Mouse (Mus musculus): Measurements from ENCODE around the gene Ifi202b. TPM values are rescaled to one million over a fixed set of nuclear protein-coding genes. Genes with fewer than 3 reads are reported as not detected.
A peak's percentile ranks its signal among the peaks of the same experiment; 100 is the strongest.
"Not testable (repeated sequence)": the region's sequence is repeated elsewhere in the genome, so short reads cannot be mapped to it uniquely, and the experiment has no call there.

Gene Ifi202b
- total RNA-seq (2014; fragmentation: Nextera tagmentation) (not detected in 2 replicates), total RNA-seq (2017) (not detected in 2 replicates)

GRCm38 (mm10) chr1:173982694-173983305, at the start of gene Ifi202b:
Gene Ifi202b, minus strand, starts transcription at chr1:173982744.
- ATAC-seq (replicated peaks; ENCODE audit: low FRiP score, low TSS enrichment, poor library complexity, severe bottlenecking): 0 out of 2 replicates have a peak, but pooled peaks have one; percentile 41

GRCm38 (mm10) chr1:174031698-174032097, 49.2 kb upstream of the Ifi202b start, which contains the start of gene Ifi205:
Gene Ifi205, minus strand, starts transcription at chr1:174031810.
- ATAC-seq (replicated peaks; ENCODE audit: low FRiP score, low TSS enrichment, poor library complexity, severe bottlenecking): no peak

GRCm38 (mm10) chr1:174007050-174007449, 24.5 kb upstream of the Ifi202b start:
- not testable (repeated sequence) for ATAC-seq (replicated peaks; ENCODE audit: low FRiP score, low TSS enrichment, poor library complexity, severe bottlenecking)

- ATAC-seq (replicated peaks; ENCODE audit: low FRiP score, low TSS enrichment, poor library complexity, severe bottlenecking): 0 out of 2 replicates have a peak, but pooled peaks have one; percentile 10
Measured at GRCm38 (mm10) chr1:174004352-174005109, 22.0 kb upstream of the Ifi202b start.

GRCm38 (mm10) chr1:173995003-173995402, 12.5 kb upstream of the Ifi202b start:
- ATAC-seq (replicated peaks; ENCODE audit: low FRiP score, low TSS enrichment, poor library complexity, severe bottlenecking): no peak

- not testable (repeated sequence) for ATAC-seq (replicated peaks; ENCODE audit: low FRiP score, low TSS enrichment, poor library complexity, severe bottlenecking)
Measured at GRCm38 (mm10) chr1:173981038-173981437, 1.5 kb downstream of the Ifi202b start.

GRCm38 (mm10) chr1:173977622-173978021, 4.9 kb downstream of the Ifi202b start:
- no peak for ATAC-seq (replicated peaks; ENCODE audit: low FRiP score, low TSS enrichment, poor library complexity, severe bottlenecking)

- no peak for ATAC-seq (replicated peaks; ENCODE audit: low FRiP score, low TSS enrichment, poor library complexity, severe bottlenecking)
Measured at GRCm38 (mm10) chr1:173973111-173973510, 9.4 kb downstream of the Ifi202b start.

GRCm38 (mm10) chr1:173961491-173961890, 21.1 kb downstream of the Ifi202b start:
- ATAC-seq (replicated peaks; ENCODE audit: low FRiP score, low TSS enrichment, poor library complexity, severe bottlenecking): not testable (repeated sequence)

- not testable (repeated sequence) for ATAC-seq (replicated peaks; ENCODE audit: low FRiP score, low TSS enrichment, poor library complexity, severe bottlenecking)
Measured at GRCm38 (mm10) chr1:173959998-173960397, 22.5 kb downstream of the Ifi202b start.

- not testable (repeated sequence) for ATAC-seq (replicated peaks; ENCODE audit: low FRiP score, low TSS enrichment, poor library complexity, severe bottlenecking)
Measured at GRCm38 (mm10) chr1:173955839-173956527, 26.6 kb downstream of the Ifi202b start.

- ATAC-seq (replicated peaks; ENCODE audit: low FRiP score, low TSS enrichment, poor library complexity, severe bottlenecking): no peak
Measured at GRCm38 (mm10) chr1:173955071-173955796, 27.3 kb downstream of the Ifi202b start.

GRCm38 (mm10) chr1:173953563-173953962, 29.0 kb downstream of the Ifi202b start:
- ATAC-seq (replicated peaks; ENCODE audit: low FRiP score, low TSS enrichment, poor library complexity, severe bottlenecking): no peak

- ATAC-seq (replicated peaks; ENCODE audit: low FRiP score, low TSS enrichment, poor library complexity, severe bottlenecking): 0 out of 2 replicates have a peak, but pooled peaks have one; percentile 34
Measured at GRCm38 (mm10) chr1:173949044-173949443, 33.5 kb downstream of the Ifi202b start.

GRCm38 (mm10) chr1:173942780-173943066, 39.8 kb downstream of the Ifi202b start:
- ATAC-seq (replicated peaks; ENCODE audit: low FRiP score, low TSS enrichment, poor library complexity, severe bottlenecking): not testable (repeated sequence)

- ATAC-seq (replicated peaks; ENCODE audit: low FRiP score, low TSS enrichment, poor library complexity, severe bottlenecking): peak; percentile 75
Measured at GRCm38 (mm10) chr1:173941924-173942779, 40.4 kb downstream of the Ifi202b start, which contains the start of the genes Mndal and Ifi203. Gene Mndal, minus strand, starts transcription at chr1:173942491. Gene Ifi203, minus strand, starts transcription at chr1:173942672.

GRCm38 (mm10) chr1:173941522-173941921, 41.0 kb downstream of the Ifi202b start:
- ATAC-seq (replicated peaks; ENCODE audit: low FRiP score, low TSS enrichment, poor library complexity, severe bottlenecking): peak; percentile 6; the same call in 1 of the 2 replicates

GRCm38 (mm10) chr1:173919279-173919678, 63.3 kb downstream of the Ifi202b start:
- 0 out of 2 replicates have a peak, but pooled peaks have one; percentile 51 for ATAC-seq (replicated peaks; ENCODE audit: low FRiP score, low TSS enrichment, poor library complexity, severe bottlenecking)

Data from megakaryocyte-erythroid progenitor cell, adult 5-6 weeks (primary cell).